Mouse (Mus musculus) MEL (cell line): ENCODE results near the gene Ovol3. TPM values are rescaled to one million over a fixed set of nuclear protein-coding genes. Genes with fewer than 3 reads are reported as not detected.

Experiments used
- DNase-seq: peaks from one replicate; pipeline ENCODE4 v3.0.0; 2011; ENCODE audit warnings: low read depth, low spot score
- H3K27ac ChIP-seq: 2 replicates; pipeline ENCODE4 v1.5.1; 2012; ENCODE audit warnings: low read depth, mild to moderate bottlenecking, control low read depth, low read length, moderate library complexity; ENCODE audit not compliant: control insufficient read depth
- H3K27me3 ChIP-seq, 2 experiments: fragments of 150-350 bp in 1 of 2; sonication (generic) in 1 of 2; 2 replicates each; pipeline ENCODE4 v1.6.1; 2012; ENCODE audit warnings: low read length in 2 of 2, mild to moderate bottlenecking in 2 of 2, improper control_type of control experiment in 1 of 2, moderate library complexity in 1 of 2; ENCODE audit not compliant: insufficient read depth in 2 of 2, control insufficient read depth in 1 of 2
- H3K36me3 ChIP-seq, 2 experiments: 2 replicates each; pipeline ENCODE4 v1.6.1; 2012 to 2014; ENCODE audit warnings: low read length in 2 of 2, improper control_type of control experiment in 1 of 2, inconsistent platforms in 1 of 2, mild to moderate bottlenecking in 1 of 2; ENCODE audit not compliant: insufficient read depth in 2 of 2, control insufficient read depth in 1 of 2
- H3K4me1 ChIP-seq, 2 experiments: fragments of 150-350 bp in 1 of 2; sonication (generic) in 1 of 2; 2 replicates each; pipeline ENCODE4 v1.6.1; 2012; ENCODE audit warnings: low read length in 2 of 2, improper control_type of control experiment in 1 of 2, mild to moderate bottlenecking in 1 of 2; ENCODE audit not compliant: insufficient read depth in 2 of 2, control insufficient read depth in 1 of 2
- H3K4me3 ChIP-seq, 2 experiments: fragments of 150-350 bp in 1 of 2; sonication (generic) in 1 of 2; 2 replicates each; pipeline ENCODE4 v1.5.1; 2012; ENCODE audit warnings: low read depth in 2 of 2, low read length in 2 of 2, mild to moderate bottlenecking in 2 of 2, moderate library complexity in 2 of 2, control low read depth in 1 of 2, improper control_type of control experiment in 1 of 2; ENCODE audit not compliant: control insufficient read depth in 1 of 2, insufficient read depth in 1 of 2
- H3K79me2 ChIP-seq: 2 replicates; pipeline ENCODE4 v1.6.1; 2012; ENCODE audit warnings: mild to moderate bottlenecking, low read length, moderate library complexity; ENCODE audit not compliant: control insufficient read depth, poor library complexity, insufficient read depth
- H3K9ac ChIP-seq: 2 replicates; pipeline ENCODE4 v1.6.1; 2012; ENCODE audit warnings: low read depth, mild to moderate bottlenecking, control low read depth, low read length, moderate library complexity; ENCODE audit not compliant: control insufficient read depth, poor library complexity, severe bottlenecking
- H3K9me3 ChIP-seq: fragments of 150-350 bp; sonication (generic); replicated peaks from 2 replicates; pipeline ENCODE4 v1.6.1; 2012; ENCODE audit warnings: mild to moderate bottlenecking, low read length, improper control_type of control experiment, moderate library complexity; ENCODE audit not compliant: insufficient read depth
- BHLHE40 ChIP-seq: IDR thresholded peaks from 2 replicates; pipeline ENCODE4 v1.6.1; 2012; ENCODE audit warnings: low read depth, mild to moderate bottlenecking, inconsistent platforms, low read length, improper control_type of control experiment, borderline replicate concordance
- CTCF ChIP-seq, 3 experiments: IDR thresholded peaks in 2 of 3; conservative IDR thresholded peaks in 1 of 3; 2 replicates each; pipeline ENCODE4 v1.5.1; 2011 to 2012; ENCODE audit warnings: low read length in 3 of 3, low read depth in 2 of 3, mild to moderate bottlenecking in 2 of 3, improper control_type of control experiment in 1 of 3, inconsistent platforms in 1 of 3, mixed read lengths in 1 of 3, moderate library complexity in 1 of 3; ENCODE audit not compliant: control insufficient read depth in 1 of 3, insufficient read depth in 1 of 3, poor library complexity in 1 of 3, severe bottlenecking in 1 of 3
- ETS1 ChIP-seq: IDR thresholded peaks from 2 replicates; pipeline ENCODE4 v1.6.1; 2012; ENCODE audit warnings: low read depth, mild to moderate bottlenecking, inconsistent platforms, low read length, improper control_type of control experiment, moderate library complexity
- GATA1 ChIP-seq: IDR thresholded peaks from 2 replicates; pipeline ENCODE4 v1.6.1; 2011; ENCODE audit warnings: low read depth, low read length, improper control_type of control experiment
- HCFC1 ChIP-seq: IDR thresholded peaks from 2 replicates; pipeline ENCODE4 v1.6.1; 2012; ENCODE audit warnings: low read depth, mild to moderate bottlenecking, inconsistent platforms, low read length, improper control_type of control experiment, moderate library complexity
- JUND ChIP-seq: IDR thresholded peaks from 2 replicates; pipeline ENCODE4 v1.6.1; 2011; ENCODE audit warnings: low read depth, mild to moderate bottlenecking, improper control_type of control experiment, low read length
- KAT2A ChIP-seq: conservative IDR thresholded peaks from 2 replicates; pipeline ENCODE4 v1.6.1; 2012; ENCODE audit warnings: low read depth, low read length, improper control_type of control experiment, inconsistent platforms
- MAFK ChIP-seq: IDR thresholded peaks from 2 replicates; pipeline ENCODE4 v1.6.1; 2011; ENCODE audit warnings: low read depth, mild to moderate bottlenecking, low read length, improper control_type of control experiment, borderline replicate concordance
- MAX ChIP-seq: IDR thresholded peaks from 2 replicates; pipeline ENCODE4 v1.6.1; 2011; ENCODE audit warnings: low read length, improper control_type of control experiment
- MYB ChIP-seq: IDR thresholded peaks from 2 replicates; pipeline ENCODE4 v1.6.1; 2011; ENCODE audit warnings: mild to moderate bottlenecking, low read depth, low read length, improper control_type of control experiment
- MYC ChIP-seq: IDR thresholded peaks from 2 replicates; pipeline ENCODE4 v1.6.1; 2011; ENCODE audit warnings: low read depth, mild to moderate bottlenecking, low read length, improper control_type of control experiment, moderate library complexity
- NELFE ChIP-seq: IDR thresholded peaks from 2 replicates; pipeline ENCODE4 v1.6.1; 2011; ENCODE audit warnings: low read depth, low read length, improper control_type of control experiment
- NRF1 ChIP-seq: IDR thresholded peaks from 2 replicates; pipeline ENCODE4 v1.6.1; 2014; ENCODE audit warnings: low read depth, mild to moderate bottlenecking, inconsistent platforms, low read length, improper control_type of control experiment, moderate library complexity; ENCODE audit not compliant: poor library complexity, insufficient read depth, severe bottlenecking
- POLR2AphosphoS2 ChIP-seq: IDR thresholded peaks from 2 replicates; pipeline ENCODE4 v1.6.1; 2011; ENCODE audit warnings: low read length, improper control_type of control experiment
- POLR2AphosphoS5 ChIP-seq: IDR thresholded peaks from 2 replicates; pipeline ENCODE4 v1.6.1; 2012; ENCODE audit warnings: low read depth, borderline replicate concordance, mild to moderate bottlenecking, inconsistent platforms, low read length, moderate library complexity, mixed read lengths
- SIN3A ChIP-seq: IDR thresholded peaks from 2 replicates; pipeline ENCODE4 v1.6.1; 2012; ENCODE audit warnings: low read length, improper control_type of control experiment, inconsistent platforms
- TBP ChIP-seq: IDR thresholded peaks from 2 replicates; pipeline ENCODE4 v1.8.0; 2011; ENCODE audit warnings: low read depth, low read length, improper control_type of control experiment
- TCF12 ChIP-seq: IDR thresholded peaks from 2 replicates; pipeline ENCODE4 v1.6.1; 2014; ENCODE audit warnings: low read depth, mild to moderate bottlenecking, inconsistent platforms, low read length, improper control_type of control experiment, moderate library complexity
- UBTF ChIP-seq: IDR thresholded peaks from 2 replicates; pipeline ENCODE4 v1.6.1; 2012; ENCODE audit warnings: low read depth, mild to moderate bottlenecking, inconsistent platforms, low read length, improper control_type of control experiment, moderate library complexity, borderline replicate concordance; ENCODE audit not compliant: insufficient read depth
- USF1 ChIP-seq: IDR thresholded peaks from 2 replicates; pipeline ENCODE4 v1.6.1; 2014; ENCODE audit warnings: low read depth, mild to moderate bottlenecking, inconsistent platforms, low read length, improper control_type of control experiment, moderate library complexity
- ZC3H11A ChIP-seq: IDR thresholded peaks from 2 replicates; pipeline ENCODE4 v1.6.1; 2012; ENCODE audit warnings: low read depth, mild to moderate bottlenecking, inconsistent platforms, low read length, improper control_type of control experiment
- ZNF384 ChIP-seq: IDR thresholded peaks from 2 replicates; pipeline ENCODE4 v1.6.1; 2012; ENCODE audit warnings: low read depth, mild to moderate bottlenecking, inconsistent platforms, low read length, improper control_type of control experiment
- polyA plus RNA-seq, 2 experiments: library from polyadenylated mRNA; stranded (reverse) in 1 of 2; unstranded in 1 of 2; fragments of >175 nt in 1 of 2; fragments of >200 nt in 1 of 2; gene quantifications; 2 replicates each; pipeline versions ENCODE4 v1.2.1 to v1.2.4; 2012; ENCODE audit warnings: low replicate concordance in 2 of 2, low read depth in 1 of 2; ENCODE audit not compliant: insufficient read length in 2 of 2, insufficient read depth in 1 of 2, missing spikeins in 1 of 2
- total RNA-seq: library from RNA; depleted of rRNA; stranded (reverse); fragments of 300-350 nt; gene quantifications from 2 replicates; pipeline ENCODE4 v1.2.3, GENCODE M21; 2012

The Ovol3 gene
- total and polyA plus RNA-seq, 3 experiments = 0.17 TPM; not detected in 2

- TF ChIP-seq MAFK = no peak
- TF ChIP-seq POLR2AphosphoS5 = no peak
- TF ChIP-seq ZNF384 = peak; percentile 97
- TF ChIP-seq SIN3A = peak; percentile 68
- TF ChIP-seq HCFC1 = peak; percentile 84
- peak; percentile 44; the same call in 1 of the 2 replicates for TF ChIP-seq KAT2A
- no peak for TF ChIP-seq MYB
- TF ChIP-seq MAX = peak; percentile 72
- TF ChIP-seq TBP = 0 out of 2 replicates have a peak, but pooled peaks have one; percentile 43
- no peak; the same call in 1 of the 2 replicates for TF ChIP-seq ETS1
- no peak for TF ChIP-seq ZC3H11A
- TF ChIP-seq JUND = no peak
- TF ChIP-seq CTCF (IDR thresholded peaks at IDR 0.05 in 2 of 3, conservative IDR thresholded peaks at IDR 0.05 in 1 of 3; ENCODE audit: control insufficient read depth in 1 of 3, insufficient read depth in 1 of 3, low read depth in 2 of 3, low read length in 3 of 3, poor library complexity in 1 of 3, severe bottlenecking in 1 of 3) = no peak
- TF ChIP-seq NRF1 = peak; percentile 90
- TF ChIP-seq TCF12 = peak; percentile 32; the same call in 1 of the 2 replicates
- TF ChIP-seq USF1 = 0 out of 2 replicates have a peak, but pooled peaks have one; percentile 31
- TF ChIP-seq NELFE = peak; percentile 63
- TF ChIP-seq UBTF = no peak
- TF ChIP-seq GATA1 = no peak
- TF ChIP-seq BHLHE40 = no peak
- peak; percentile 39; the same call in 1 of the 2 replicates for TF ChIP-seq MYC
Observed at GRCm38 (mm10) chr7:30231669-30232454, 3.7 kb downstream of the Ovol3 start, which contains the start of the genes Polr2i and Tbcb (continued).

- DNase-seq = no peak
- peaks cover 0 to 9% of the 10 kb centered on the region in 2 experiments; a peak in 1 of 4 replicates for H3K4me1 ChIP-seq
- 0 out of 2 replicates have a peak overlapping the region, but pooled peaks have one; percentile 37 for H3K27ac ChIP-seq
- no peak for TF ChIP-seq MAFK
- no peak for TF ChIP-seq CTCF (IDR thresholded peaks at IDR 0.05 in 2 of 3, conservative IDR thresholded peaks at IDR 0.05 in 1 of 3; ENCODE audit: control insufficient read depth in 1 of 3, insufficient read depth in 1 of 3, low read depth in 2 of 3, low read length in 3 of 3, poor library complexity in 1 of 3, severe bottlenecking in 1 of 3)
- TF ChIP-seq POLR2AphosphoS2 = no peak
- no peak for TF ChIP-seq NELFE
- no peak for TF ChIP-seq JUND
- peak overlapping the region; percentile 74 to 81 for H3K4me3 ChIP-seq
- H3K9me3 ChIP-seq = no peaks in the 10 kb centered on the region
- H3K9ac ChIP-seq = peak overlapping the region; percentile 82
- H3K79me2 ChIP-seq = peaks cover 7% of the 10 kb centered on the region
- no peaks in the 10 kb centered on the region for H3K27me3 ChIP-seq
- H3K36me3 ChIP-seq = no peaks in the 10 kb centered on the region
Observed at GRCm38 (mm10) chr7:30231328-30231668, 4.2 kb downstream of the Ovol3 start.
